Mouse (Mus musculus): ENCODE results near the gene Cd37. TPM values are rescaled to one million over a fixed set of nuclear protein-coding genes. Genes with fewer than 3 reads are reported as not detected.

Gene Cd37
- polyA plus RNA-seq, 1 experiment = 1,116 TPM

DNA sequence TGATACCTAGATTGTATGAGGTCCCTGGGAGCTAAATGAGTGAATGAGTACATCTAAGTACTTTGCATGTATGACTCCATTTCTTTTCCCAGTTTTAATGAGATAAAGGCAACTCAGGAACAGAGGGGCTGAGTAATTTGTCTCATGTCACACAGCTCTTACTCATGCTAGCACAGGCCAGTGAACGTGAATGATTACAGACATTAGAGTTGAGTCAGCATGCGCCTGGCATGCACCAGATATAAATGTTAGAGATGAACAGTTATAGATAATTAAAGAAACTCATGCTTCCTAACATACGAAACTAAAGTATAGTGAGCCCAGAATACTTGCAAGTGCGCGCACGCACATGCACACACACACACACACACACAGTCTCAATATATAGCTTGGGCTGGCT lies 48.7 kb downstream of the Cd37 start:
- DNase-seq (ENCODE audit: low read depth in 1 of 2, low spot score in 2 of 2) = no peak
- H3K27me3 ChIP-seq (ENCODE audit: control insufficient read depth, insufficient read depth, low read length) = no peaks in the 10 kb centered on the region
- TF ChIP-seq CTCF (IDR thresholded peaks at IDR 0.05; ENCODE audit: extremely low read depth, insufficient read depth, insufficient read length, insufficient replicate concordance) = no peak
- TF ChIP-seq POLR2A (IDR thresholded peaks at IDR 0.05; ENCODE audit: low read depth, low read length) = no peak
- WGBS = 83% methylated on average over 6 of the region's 6 CpGs
- no peaks in the 10 kb centered on the region for H3K36me3 ChIP-seq (ENCODE audit: control insufficient read depth, insufficient read depth, low read length)
- no peak overlapping the region for H3K27ac ChIP-seq (ENCODE audit: insufficient read depth, low read length)
- no peaks in the 10 kb centered on the region for H3K4me1 ChIP-seq (ENCODE audit: control insufficient read depth, insufficient read depth, insufficient read length)
- no peak overlapping the region for H3K4me3 ChIP-seq (ENCODE audit: extremely low read depth, insufficient read depth, insufficient read length)

DNA sequence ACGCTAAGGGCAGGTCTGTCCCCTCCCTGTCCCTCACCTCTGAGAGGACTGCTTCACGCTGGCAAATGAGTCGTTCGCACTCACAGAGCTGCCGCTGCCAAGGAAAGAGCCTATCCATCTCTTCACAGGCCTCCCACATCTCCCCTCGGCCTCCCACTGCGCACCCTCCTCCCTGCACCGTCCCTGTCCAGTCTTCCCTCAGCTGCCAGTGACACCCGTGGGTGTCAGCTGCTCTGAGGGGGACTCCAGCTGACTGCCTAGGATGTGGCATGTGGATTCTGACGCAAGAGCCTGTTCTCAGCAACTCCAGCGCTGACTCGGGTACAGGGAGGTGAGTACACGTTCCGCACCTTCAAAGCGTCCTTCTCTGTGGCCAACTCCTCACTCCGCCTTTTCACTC lies 49.3 kb downstream of the Cd37 start:
- Histone ChIP-seq H3K27me3 (ENCODE audit: control insufficient read depth, insufficient read depth, low read length) (no peaks in the 10 kb centered on the region), H3K36me3 (ENCODE audit: control insufficient read depth, insufficient read depth, low read length) (no peaks in the 10 kb centered on the region), H3K4me1 (ENCODE audit: control insufficient read depth, insufficient read depth, insufficient read length) (no peaks in the 10 kb centered on the region), H3K4me3 (ENCODE audit: extremely low read depth, insufficient read depth, insufficient read length) (no peak overlapping the region), H3K27ac (ENCODE audit: insufficient read depth, low read length) (no peak overlapping the region)
- TF ChIP-seq POLR2A (IDR thresholded peaks at IDR 0.05; ENCODE audit: low read depth, low read length) (no peak), CTCF (IDR thresholded peaks at IDR 0.05; ENCODE audit: extremely low read depth, insufficient read depth, insufficient read length, insufficient replicate concordance) (no peak)
- WGBS = 65% methylated on average over 16 of the region's 16 CpGs
- DNase-seq (ENCODE audit: low read depth in 1 of 2, low spot score in 2 of 2) = no peak

DNA sequence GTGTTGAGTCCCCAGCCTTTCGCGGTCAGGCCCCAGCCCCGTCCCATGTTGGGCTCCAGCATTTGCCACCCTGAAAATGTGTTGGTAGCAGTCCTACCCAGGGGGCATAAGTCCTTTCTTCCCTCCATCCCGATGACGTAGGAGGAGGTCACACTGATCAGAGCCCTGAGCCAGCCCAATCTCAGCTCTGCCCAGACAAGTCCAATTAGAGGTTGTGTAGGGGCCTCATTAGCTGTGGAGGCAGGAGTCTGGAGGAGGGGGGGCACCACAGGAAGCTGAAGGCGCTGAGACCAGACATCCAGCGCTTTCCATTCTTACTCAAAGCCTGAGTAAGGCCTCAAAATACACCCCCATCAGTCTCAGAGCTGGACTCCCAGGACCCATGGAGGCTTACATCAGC lies 53.0 kb downstream of the Cd37 start:
- Histone ChIP-seq H3K4me1 (ENCODE audit: control insufficient read depth, insufficient read depth, insufficient read length) (peaks cover 4% of the 10 kb centered on the region; the same call in 1 of the 2 replicates), H3K27ac (ENCODE audit: insufficient read depth, low read length) (no peak overlapping the region), H3K36me3 (ENCODE audit: control insufficient read depth, insufficient read depth, low read length) (no peaks in the 10 kb centered on the region), H3K4me3 (ENCODE audit: extremely low read depth, insufficient read depth, insufficient read length) (no peak overlapping the region), H3K27me3 (ENCODE audit: control insufficient read depth, insufficient read depth, low read length) (peaks cover 12% of the 10 kb centered on the region)
- DNase-seq (ENCODE audit: low read depth in 1 of 2, low spot score in 2 of 2) = no peak
- no peak for TF ChIP-seq POLR2A (IDR thresholded peaks at IDR 0.05; ENCODE audit: low read depth, low read length)
- TF ChIP-seq CTCF (IDR thresholded peaks at IDR 0.05; ENCODE audit: extremely low read depth, insufficient read depth, insufficient read length, insufficient replicate concordance) = no peak
- WGBS = 79% methylated on average over 7 of the region's 7 CpGs

DNA sequence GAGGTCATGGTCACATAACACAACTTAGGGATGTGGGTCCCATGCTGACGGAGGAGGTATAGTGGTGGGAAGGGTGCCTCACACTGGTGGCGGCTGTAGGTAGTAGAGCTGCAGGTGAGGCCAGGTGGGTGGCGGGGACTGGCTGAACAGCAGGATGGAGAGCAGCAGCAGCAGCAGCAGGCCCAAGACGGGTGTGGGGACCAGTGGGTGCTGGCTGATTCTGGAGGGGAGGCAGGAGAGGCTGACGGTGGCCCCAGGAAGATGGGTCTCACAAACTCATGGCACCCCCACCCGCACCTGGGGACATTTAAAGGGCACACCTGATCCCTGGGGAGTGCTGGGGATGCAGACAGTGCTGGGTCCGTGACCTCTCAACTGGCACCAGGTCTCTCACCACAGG lies 55.2 kb downstream of the Cd37 start:
- Histone ChIP-seq H3K4me1 (ENCODE audit: control insufficient read depth, insufficient read depth, insufficient read length) (peaks cover 4% of the 10 kb centered on the region; the same call in 1 of the 2 replicates), H3K4me3 (ENCODE audit: extremely low read depth, insufficient read depth, insufficient read length) (no peak overlapping the region), H3K27ac (ENCODE audit: insufficient read depth, low read length) (no peak overlapping the region), H3K27me3 (ENCODE audit: control insufficient read depth, insufficient read depth, low read length) (peaks cover 14% of the 10 kb centered on the region), H3K36me3 (ENCODE audit: control insufficient read depth, insufficient read depth, low read length) (no peaks in the 10 kb centered on the region)
- no peak for DNase-seq (ENCODE audit: low read depth in 1 of 2, low spot score in 2 of 2)
- TF ChIP-seq POLR2A (IDR thresholded peaks at IDR 0.05; ENCODE audit: low read depth, low read length) (no peak), CTCF (IDR thresholded peaks at IDR 0.05; ENCODE audit: extremely low read depth, insufficient read depth, insufficient read length, insufficient replicate concordance) (no peak)
- 85% methylated on average over 7 of the region's 7 CpGs for WGBS

Other genes with a start within 250 kb of the Cd37 start
- gene Irf3, start 241.5 kb downstream of the Cd37 start, polyA plus RNA-seq (2012; rRNA removed) = 134 and 147 TPM in 2 replicates
- 33.2 and 38.5 TPM in 2 replicates for gene Bcl2l12, start 240.4 kb downstream of the Cd37 start, polyA plus RNA-seq (2012; rRNA removed)
- 59.0 and 65.4 TPM in 2 replicates for gene Scaf1, start 222.8 kb downstream of the Cd37 start, polyA plus RNA-seq (2012; rRNA removed)
- 55.1 and 65.1 TPM in 2 replicates for gene Rras, start 221.2 kb downstream of the Cd37 start, polyA plus RNA-seq (2012; rRNA removed)
- gene Prr12, start 186.2 kb downstream of the Cd37 start, polyA plus RNA-seq (2012; rRNA removed) = 16.1 TPM in 2 replicates
- 67.9 and 95.7 TPM in 2 replicates for gene Nosip, start 176.7 kb downstream of the Cd37 start, polyA plus RNA-seq (2012; rRNA removed)
- gene Prrg2, start 176.4 kb downstream of the Cd37 start, polyA plus RNA-seq (2012; rRNA removed) = 19.9 and 27.6 TPM in 2 replicates
- gene Rcn3, start 146.9 kb downstream of the Cd37 start, polyA plus RNA-seq (2012; rRNA removed) = 96.5 and 100 TPM in 2 replicates
- 64.4 and 75.4 TPM in 2 replicates for gene Fcgrt, start 135.3 kb downstream of the Cd37 start, polyA plus RNA-seq (2012; rRNA removed)
- 273 and 325 TPM in 2 replicates for gene Rps11, start 114.7 kb downstream of the Cd37 start, polyA plus RNA-seq (2012; rRNA removed)
- 1,860 and 2,797 TPM in 2 replicates for gene Rpl13a, start 110.4 kb downstream of the Cd37 start, polyA plus RNA-seq (2012; rRNA removed)
- 0.28 and 0.70 TPM in 2 replicates for gene Gm45713, start 102.9 kb downstream of the Cd37 start, polyA plus RNA-seq (2012; rRNA removed)
- 183 and 197 TPM in 2 replicates for gene Flt3l, start 102.7 kb downstream of the Cd37 start, polyA plus RNA-seq (2012; rRNA removed)
- gene Pih1d1, start 84.8 kb downstream of the Cd37 start, polyA plus RNA-seq (2012; rRNA removed) = 45.2 and 48.7 TPM in 2 replicates
- 93.0 and 114 TPM in 2 replicates for gene Aldh16a1, start 84.5 kb downstream of the Cd37 start, polyA plus RNA-seq (2012; rRNA removed)
- gene Slc17a7, start 75.2 kb downstream of the Cd37 start, polyA plus RNA-seq (2012; rRNA removed) = 0.05 and 0.06 TPM in 2 replicates
- gene Gfy, start 59.5 kb downstream of the Cd37 start, polyA plus RNA-seq (2012; rRNA removed) = not detected in 2 replicates
- gene Pth2, start 58.1 kb downstream of the Cd37 start, polyA plus RNA-seq (2012; rRNA removed) = not detected in 2 replicates
- 0.16 and 0.20 TPM in 2 replicates for gene Ccdc155, start 34.2 kb downstream of the Cd37 start, polyA plus RNA-seq (2012; rRNA removed)
- 2.1 and 2.8 TPM in 2 replicates for gene Dkkl1, start 27.0 kb downstream of the Cd37 start, polyA plus RNA-seq (2012; rRNA removed)
- gene Tead2, start 23.4 kb downstream of the Cd37 start, polyA plus RNA-seq (2012; rRNA removed) = 10.6 and 12.1 TPM in 2 replicates
- not detected in 2 replicates for gene Slc6a16, start 2.0 kb upstream of the Cd37 start, polyA plus RNA-seq (2012; rRNA removed)
- 0.27 and 0.43 TPM in 2 replicates for gene Slc6a21, start 38.4 kb upstream of the Cd37 start, polyA plus RNA-seq (2012; rRNA removed)
- 7.9 and 10.0 TPM in 2 replicates for gene Trpm4, start 94.7 kb upstream of the Cd37 start, polyA plus RNA-seq (2012; rRNA removed)
- gene Hrc, start 96.2 kb upstream of the Cd37 start, polyA plus RNA-seq (2012; rRNA removed) = 0.04 and 0.09 TPM in 2 replicates
- 0.22 and 0.27 TPM in 2 replicates for gene Ppfia3, start 127.9 kb upstream of the Cd37 start, polyA plus RNA-seq (2012; rRNA removed)
- gene Lin7b, start 131.5 kb upstream of the Cd37 start, polyA plus RNA-seq (2012; rRNA removed) = 0.90 and 2.1 TPM in 2 replicates
- gene Snrnp70, start 156.6 kb upstream of the Cd37 start, polyA plus RNA-seq (2012; rRNA removed) = 273 and 277 TPM in 2 replicates
- gene Kcna7, start 166.5 kb upstream of the Cd37 start, polyA plus RNA-seq (2012; rRNA removed) = 0.04 and 0.05 TPM in 2 replicates
- gene Ntf5, start 174.6 kb upstream of the Cd37 start, polyA plus RNA-seq (2012; rRNA removed) = 0.12 and 0.33 TPM in 2 replicates
- not detected in 2 replicates for gene Lhb, start 181.7 kb upstream of the Cd37 start, polyA plus RNA-seq (2012; rRNA removed)
- 12.4 and 14.4 TPM in 2 replicates for gene Gys1, start 195.7 kb upstream of the Cd37 start, polyA plus RNA-seq (2012; rRNA removed)
- 55.3 and 56.0 TPM in 2 replicates for gene Ruvbl2, start 199.0 kb upstream of the Cd37 start, polyA plus RNA-seq (2012; rRNA removed)
- gene Ftl1, start 220.8 kb upstream of the Cd37 start, polyA plus RNA-seq (2012; rRNA removed) = 2,804 and 3,579 TPM in 2 replicates
- gene Bax, start 227.8 kb upstream of the Cd37 start, polyA plus RNA-seq (2012; rRNA removed) = 129 and 163 TPM in 2 replicates
- gene Tulp2, start 242.8 kb upstream of the Cd37 start, polyA plus RNA-seq (2012; rRNA removed) = 0.04 and 0.49 TPM in 2 replicates
- 0.13 TPM in 1 of 2 replicates, not detected in the other for gene Gm45808, start 247.7 kb upstream of the Cd37 start, polyA plus RNA-seq (2012; rRNA removed)
- gene Dhdh, start 249.7 kb upstream of the Cd37 start, polyA plus RNA-seq (2012; rRNA removed) = 1.5 and 1.6 TPM in 2 replicates

All from spleen, adult 2 months (tissue).